Mouse (Mus musculus) intestine, embryonic 15.5 days (tissue): ENCODE measurements at regions not wholly inside any gene's neighbourhood (a gene's known extent, or its start where the extent isn't known, plus 50 kb on each side); places are given as distances from the start of the nearest gene placed in this dataset.
A peak's percentile ranks its signal among the peaks of the same experiment; 100 is the strongest.

Experiments used
- ATAC-seq: fragments of 200-750 bp; cut with Nextera tagmentation; 2 replicates; pipeline ENCODE4 v1.8.0; 2017; ENCODE audit warnings: moderate TSS enrichment, moderate library complexity
- H3K27ac ChIP-seq: fragments of 300-500 bp; sonication (generic); 2 replicates; pipeline ENCODE4 v1.5.1; 2015; ENCODE audit warnings: mild to moderate bottlenecking, inconsistent platforms
- H3K27me3 ChIP-seq: fragments of 300-500 bp; sonication (generic); replicated peaks from 2 replicates; pipeline ENCODE4 v1.6.1; 2015; ENCODE audit warnings: inconsistent platforms
- H3K36me3 ChIP-seq: fragments of 300-500 bp; sonication (generic); 2 replicates; pipeline ENCODE4 v1.6.1; 2015; ENCODE audit warnings: inconsistent platforms
- H3K4me1 ChIP-seq: fragments of 300-500 bp; sonication (generic); replicated peaks from 2 replicates; pipeline ENCODE4 v1.6.1; 2015; ENCODE audit warnings: inconsistent platforms
- H3K4me2 ChIP-seq: fragments of 300-500 bp; sonication (generic); replicated peaks from 2 replicates; pipeline ENCODE4 v1.6.1; 2015; ENCODE audit warnings: mild to moderate bottlenecking, inconsistent platforms
- H3K4me3 ChIP-seq: fragments of 300-500 bp; sonication (generic); replicated peaks from 2 replicates; pipeline ENCODE4 v1.5.1; 2015; ENCODE audit warnings: inconsistent platforms
- H3K9ac ChIP-seq: fragments of 300-500 bp; sonication (generic); 2 replicates; pipeline ENCODE4 v1.6.1; 2015; ENCODE audit warnings: inconsistent platforms
- H3K9me3 ChIP-seq: fragments of 300-500 bp; sonication (generic); 2 replicates; pipeline ENCODE4 v1.6.1; 2016; ENCODE audit warnings: inconsistent platforms
- WGBS: fragments of 180-500 bp; shearing (Covaris S2); methylation state at CpG from one replicate; pipeline ENCODE4 v1.1.7; 2015; 5-methylcytosine and 5-hydroxymethylcytosine counted together

- H3K27ac ChIP-seq, result no peak overlapping the region
Observed at GRCm38 (mm10) chr15:62120735-62121134, 1197.9 kb upstream of the A1bg start.

GRCm38 (mm10) chr15:62118997-62119396, 1196.2 kb upstream of the A1bg start:
- H3K4me1 ChIP-seq, result peaks cover 23% of the 10 kb centered on the region
- no peak overlapping the region for H3K4me3 ChIP-seq
- peak; percentile 39 for ATAC-seq
- no peaks in the 10 kb centered on the region for H3K27me3 ChIP-seq
- no peaks in the 10 kb centered on the region for H3K9me3 ChIP-seq
- H3K9ac ChIP-seq, result no peak overlapping the region
- WGBS, result 48% methylated on average over 10 of the region's 10 CpGs
- no peaks in the 10 kb centered on the region for H3K36me3 ChIP-seq
- H3K4me2 ChIP-seq, result no peak overlapping the region
- no peak overlapping the region for H3K27ac ChIP-seq

More at GRCm38 (mm10) chr15:62120735-62121134, 1197.9 kb upstream of the A1bg start:
- Histone ChIP-seq H3K9me3 (no peaks in the 10 kb centered on the region), H3K27me3 (no peaks in the 10 kb centered on the region), H3K4me2 (no peak overlapping the region), H3K9ac (no peak overlapping the region), H3K4me1 (peaks cover 16% of the 10 kb centered on the region), H3K36me3 (no peaks in the 10 kb centered on the region), H3K4me3 (no peak overlapping the region)
- no peak for ATAC-seq
- WGBS, result 26% methylated on average over 4 of the region's 4 CpGs

- 70% methylated on average over 1 of the region's 1 CpGs for WGBS
- Histone ChIP-seq H3K9ac (no peak overlapping the region), H3K4me2 (no peak overlapping the region), H3K4me1 (peaks cover 23% of the 10 kb centered on the region), H3K4me3 (no peak overlapping the region), H3K27me3 (no peaks in the 10 kb centered on the region), H3K9me3 (no peaks in the 10 kb centered on the region), H3K27ac (no peak overlapping the region), H3K36me3 (no peaks in the 10 kb centered on the region)
- ATAC-seq, result no peak
Observed at GRCm38 (mm10) chr15:62116184-62116583, 1193.4 kb upstream of the A1bg start.

DNA sequence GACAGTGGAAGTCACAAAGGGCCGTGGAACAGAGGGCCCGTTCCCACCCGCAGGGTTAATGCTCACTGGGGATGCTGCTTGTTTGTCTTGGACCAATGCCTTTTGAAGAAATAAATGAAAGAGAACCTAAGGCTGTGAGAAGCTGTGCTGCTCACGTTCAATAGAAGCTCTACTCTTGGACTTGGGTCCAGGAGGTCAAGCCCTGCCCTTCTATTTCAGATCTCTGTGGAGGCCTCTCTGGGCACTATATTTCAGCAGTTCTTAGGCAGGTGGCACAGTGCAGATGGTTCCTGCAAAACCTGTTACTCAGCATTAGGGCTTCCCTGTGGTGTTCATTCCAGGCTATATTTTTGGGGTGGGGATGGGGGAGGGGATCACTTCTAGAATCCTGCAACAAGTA, 1192.0 kb upstream of the A1bg start:
- Histone ChIP-seq H3K27ac (no peak overlapping the region), H3K9ac (no peak overlapping the region), H3K36me3 (no peaks in the 10 kb centered on the region), H3K27me3 (no peaks in the 10 kb centered on the region), H3K9me3 (no peaks in the 10 kb centered on the region), H3K4me3 (no peak overlapping the region), H3K4me2 (no peak overlapping the region), H3K4me1 (peaks cover 20% of the 10 kb centered on the region; the same call in 1 of the 2 replicates)
- WGBS, result 57% methylated on average over 4 of the region's 4 CpGs
- ATAC-seq, result peak; percentile 83

GRCm38 (mm10) chr15:62112151-62112550, 1189.3 kb upstream of the A1bg start:
- Histone ChIP-seq H3K4me3 (no peak overlapping the region), H3K36me3 (no peaks in the 10 kb centered on the region), H3K4me1 (peaks cover 6% of the 10 kb centered on the region; the same call in 1 of the 2 replicates), H3K4me2 (no peak overlapping the region), H3K27me3 (no peaks in the 10 kb centered on the region), H3K27ac (no peak overlapping the region), H3K9me3 (no peaks in the 10 kb centered on the region), H3K9ac (no peak overlapping the region)
- no peak for ATAC-seq
- WGBS, result 54% methylated on average over 2 of the region's 2 CpGs

GRCm38 (mm10) chr15:62107976-62108375, 1185.2 kb upstream of the A1bg start:
- no peak overlapping the region for H3K27ac ChIP-seq
- H3K36me3 ChIP-seq, result no peaks in the 10 kb centered on the region
- no peaks in the 10 kb centered on the region for H3K9me3 ChIP-seq
- H3K4me3 ChIP-seq, result no peak overlapping the region
- no peak overlapping the region for H3K9ac ChIP-seq
- H3K4me1 ChIP-seq, result peaks cover 14% of the 10 kb centered on the region
- ATAC-seq, result no peak
- H3K4me2 ChIP-seq, result no peak overlapping the region
- 64% methylated on average over 3 of the region's 3 CpGs for WGBS
- H3K27me3 ChIP-seq, result no peaks in the 10 kb centered on the region

- 19% methylated on average over 5 of the region's 5 CpGs for WGBS
- ATAC-seq, result peak; percentile 83
- Histone ChIP-seq H3K36me3 (no peaks in the 10 kb centered on the region), H3K4me2 (no peak overlapping the region), H3K4me1 (peaks cover 14% of the 10 kb centered on the region), H3K27ac (no peak overlapping the region; the same call in 1 of the 2 replicates), H3K27me3 (no peaks in the 10 kb centered on the region), H3K4me3 (no peak overlapping the region), H3K9ac (no peak overlapping the region), H3K9me3 (no peaks in the 10 kb centered on the region)
Observed at GRCm38 (mm10) chr15:62106518-62106975, 1183.7 kb upstream of the A1bg start.

DNA sequence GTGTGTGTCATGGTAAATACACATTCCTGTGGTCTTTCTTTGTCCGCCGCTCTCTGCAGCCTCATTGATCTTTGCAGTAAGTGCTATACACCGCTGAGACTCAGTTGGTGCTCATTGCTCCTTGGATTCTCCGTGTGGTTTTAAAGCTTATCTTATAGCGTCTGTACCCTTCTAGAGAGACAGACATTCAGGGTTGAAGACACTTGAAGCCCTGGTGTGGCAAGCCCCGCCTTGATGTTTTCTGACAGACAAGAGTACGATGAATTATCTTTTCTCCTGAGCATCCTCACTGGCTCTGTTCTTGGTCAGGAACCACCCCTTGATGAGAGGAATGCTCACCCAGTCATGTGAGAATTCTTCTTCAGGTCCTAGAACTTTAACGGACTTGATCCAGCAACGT, 1182.7 kb upstream of the A1bg start:
- ATAC-seq, result peak; percentile 11
- no peak overlapping the region for H3K4me3 ChIP-seq
- 52% methylated on average over 9 of the region's 9 CpGs for WGBS
- no peaks in the 10 kb centered on the region for H3K36me3 ChIP-seq
- no peaks in the 10 kb centered on the region for H3K9me3 ChIP-seq
- no peak overlapping the region for H3K9ac ChIP-seq
- H3K27me3 ChIP-seq, result no peaks in the 10 kb centered on the region
- peaks cover 14% of the 10 kb centered on the region for H3K4me1 ChIP-seq
- H3K27ac ChIP-seq, result no peak overlapping the region
- H3K4me2 ChIP-seq, result no peak overlapping the region

DNA sequence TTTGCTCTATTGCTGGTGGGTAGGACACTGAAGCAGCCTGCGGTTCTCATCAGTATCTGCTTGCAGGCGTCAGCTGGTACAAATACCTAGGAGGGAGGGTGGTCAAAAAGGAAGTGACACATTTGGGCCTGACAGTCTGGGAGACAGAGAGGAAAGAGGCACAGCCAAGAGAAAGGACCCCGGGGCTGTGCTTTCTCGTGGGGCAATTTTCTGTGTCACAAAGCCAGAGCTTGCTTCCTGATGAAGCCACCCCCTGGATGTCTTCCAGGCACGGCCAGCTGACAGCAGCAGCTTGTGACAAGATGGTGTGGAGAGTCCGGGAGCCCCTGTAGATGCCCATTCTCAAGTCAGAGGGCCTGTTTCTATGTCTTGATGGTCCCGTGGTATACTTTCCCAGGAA, 1181.8 kb upstream of the A1bg start:
- no peak overlapping the region for H3K9ac ChIP-seq
- no peak overlapping the region for H3K4me2 ChIP-seq
- H3K27ac ChIP-seq, result no peak overlapping the region
- H3K4me1 ChIP-seq, result peaks cover 14% of the 10 kb centered on the region
- 48% methylated on average over 7 of the region's 7 CpGs for WGBS
- no peaks in the 10 kb centered on the region for H3K9me3 ChIP-seq
- ATAC-seq, result no peak
- no peaks in the 10 kb centered on the region for H3K27me3 ChIP-seq
- no peaks in the 10 kb centered on the region for H3K36me3 ChIP-seq
- no peak overlapping the region for H3K4me3 ChIP-seq

GRCm38 (mm10) chr15:62099683-62100082, 1176.9 kb upstream of the A1bg start:
- WGBS, result 75% methylated on average over 6 of the region's 6 CpGs
- Histone ChIP-seq H3K9me3 (no peaks in the 10 kb centered on the region), H3K4me3 (no peak overlapping the region), H3K27ac (no peak overlapping the region), H3K36me3 (no peaks in the 10 kb centered on the region), H3K9ac (no peak overlapping the region), H3K4me1 (0 out of 2 replicates have a peak, but pooled peaks cover 5% of the 10 kb centered on the region), H3K27me3 (no peaks in the 10 kb centered on the region), H3K4me2 (no peak overlapping the region)
- no peak for ATAC-seq

DNA sequence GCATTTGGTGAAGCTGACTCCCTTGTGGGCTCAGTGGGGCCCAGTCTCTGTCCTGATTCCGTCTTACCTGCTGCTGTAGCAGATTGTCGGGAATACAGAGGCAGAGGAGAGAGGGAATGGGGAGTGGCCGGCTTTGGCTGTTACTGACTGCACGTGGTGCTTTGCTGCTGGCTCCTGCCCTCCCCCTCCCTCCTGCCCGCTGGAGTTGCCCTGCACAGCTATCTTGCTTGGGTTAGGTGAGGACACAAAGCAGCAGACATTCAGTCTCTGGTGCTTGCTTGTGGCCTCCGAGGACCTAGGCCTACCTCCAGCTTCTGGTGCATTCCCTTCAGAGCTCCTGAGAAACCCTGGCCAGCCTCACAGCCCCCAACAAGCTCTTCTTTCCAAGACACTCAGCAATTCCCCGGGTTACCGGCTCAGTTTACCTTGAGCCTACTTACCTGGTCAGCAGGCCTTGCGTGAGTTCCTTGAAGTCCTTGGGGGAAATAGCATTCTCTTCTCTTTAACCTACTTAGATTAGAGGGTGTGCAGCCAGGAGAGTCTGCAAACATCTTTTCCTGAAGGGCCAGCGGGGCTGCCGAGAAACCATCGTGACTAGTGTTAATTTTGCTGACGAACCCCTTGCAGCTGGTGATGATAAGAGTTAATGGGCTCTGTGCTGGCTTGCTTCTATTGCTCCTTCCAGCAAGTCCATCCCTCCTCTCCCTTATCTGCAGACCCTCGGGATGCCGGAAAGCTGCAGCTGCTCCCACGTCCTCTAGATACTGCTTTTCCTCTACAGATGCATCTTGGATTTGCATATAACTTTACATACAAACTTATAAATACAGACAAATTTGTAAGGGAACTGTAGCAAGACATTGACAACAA, 1176.2 kb upstream of the A1bg start:
- 0 out of 2 replicates have a peak, but pooled peaks cover 5% of the 10 kb centered on the region for H3K4me1 ChIP-seq
- no peaks in the 10 kb centered on the region for H3K27me3 ChIP-seq
- no peak overlapping the region for H3K27ac ChIP-seq
- peak; percentile 93 for ATAC-seq
- 39% methylated on average over 16 of the region's 16 CpGs for WGBS
- no peaks in the 10 kb centered on the region for H3K9me3 ChIP-seq
- no peaks in the 10 kb centered on the region for H3K36me3 ChIP-seq
- H3K4me2 ChIP-seq, result no peak overlapping the region
- H3K4me3 ChIP-seq, result no peak overlapping the region
- no peak overlapping the region for H3K9ac ChIP-seq

DNA sequence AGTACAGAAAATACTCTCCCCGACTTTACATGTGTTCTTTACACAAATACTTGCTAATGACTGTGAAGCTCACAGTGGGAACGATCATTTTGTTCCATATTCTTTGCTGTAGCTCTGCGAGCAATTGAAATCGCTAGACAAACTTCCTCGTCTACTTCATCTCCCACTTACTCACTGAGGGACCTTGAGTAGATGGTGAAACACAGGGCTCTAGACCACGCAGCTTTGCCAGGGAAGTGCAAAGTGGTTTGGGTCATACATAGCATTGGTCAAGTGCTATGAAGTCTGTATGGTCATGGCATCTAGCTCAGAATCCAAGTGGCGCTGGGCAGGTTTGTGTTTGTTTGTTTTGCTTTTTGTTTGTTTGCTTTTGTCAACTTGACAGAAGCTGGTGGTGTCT, 1174.0 kb upstream of the A1bg start:
- ATAC-seq, result no peak
- H3K4me3 ChIP-seq, result no peak overlapping the region
- peaks cover 15% of the 10 kb centered on the region for H3K4me1 ChIP-seq
- no peaks in the 10 kb centered on the region for H3K36me3 ChIP-seq
- no peaks in the 10 kb centered on the region for H3K27me3 ChIP-seq
- H3K9ac ChIP-seq, result no peak overlapping the region
- H3K9me3 ChIP-seq, result no peaks in the 10 kb centered on the region
- H3K27ac ChIP-seq, result no peak overlapping the region
- no peak overlapping the region for H3K4me2 ChIP-seq
- 91% methylated on average over 7 of the region's 7 CpGs for WGBS

DNA sequence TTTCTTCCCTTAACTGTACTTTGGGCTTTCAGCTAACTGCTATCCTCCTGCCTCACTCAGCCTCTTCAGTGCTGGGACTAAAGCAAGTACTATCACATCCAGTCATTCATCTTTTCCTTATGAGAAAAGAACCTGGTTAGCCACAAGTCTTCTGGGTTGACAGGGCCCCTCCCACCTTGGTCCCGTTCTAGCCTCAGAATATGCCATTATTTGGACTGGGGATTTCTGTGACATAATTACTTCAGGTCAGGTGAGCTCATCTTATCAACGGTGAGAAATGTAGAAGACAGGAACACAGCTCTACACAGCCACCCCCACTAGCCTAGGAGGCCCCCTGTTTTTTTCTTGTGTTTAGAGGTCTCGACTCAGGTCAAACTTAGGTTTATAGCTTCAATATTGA, 1172.4 kb upstream of the A1bg start:
- Histone ChIP-seq H3K9ac (no peak overlapping the region), H3K9me3 (no peaks in the 10 kb centered on the region), H3K27ac (no peak overlapping the region), H3K27me3 (no peaks in the 10 kb centered on the region), H3K4me3 (no peak overlapping the region), H3K4me1 (peaks cover 15% of the 10 kb centered on the region), H3K36me3 (no peaks in the 10 kb centered on the region), H3K4me2 (no peak overlapping the region)
- WGBS, result 81% methylated on average over 3 of the region's 3 CpGs
- ATAC-seq, result no peak
